Mouse (Mus musculus) left cerebral cortex, postnatal 36 days (tissue): ENCODE measurements around the gene Plp2. TPM values are rescaled to one million over a fixed set of nuclear protein-coding genes. Genes with fewer than 3 reads are reported as not detected.

ENCODE experiments used
- total RNA-seq, 2 experiments: library from RNA; stranded (reverse); gene quantifications; 2 replicates each; pipeline ENCODE4 v1.2.3; 2021

Plp2 gene
- total RNA-seq, 2 experiments from 2014 or later = 8.4 to 9.1 TPM

Other genes with a start within 250 kb of the Plp2 start
- gene Foxp3, start 97.7 kb downstream of the Plp2 start, total RNA-seq = not detected
- gene Ppp1r3f, start 97.1 kb downstream of the Plp2 start, total RNA-seq = 10 to 100 TPM; 19.1 to 24.9 TPM
- gene Ccdc22, start 65.9 kb downstream of the Plp2 start, total RNA-seq = 10 to 100 TPM; 31.6 to 32.1 TPM
- under 1 TPM; 0.11 to 0.32 TPM for gene Cacna1f, start 64.3 kb downstream of the Plp2 start, total RNA-seq
- 1,000 to 10,000 TPM; 1,776 to 2,090 TPM for gene Syp, start 32.9 kb downstream of the Plp2 start, total RNA-seq
- gene Prickle3, start 14.1 kb downstream of the Plp2 start, total RNA-seq = 1 to 10 TPM; 1.4 to 3.0 TPM
- under 1 TPM; 0.17 to 0.41 TPM for gene Magix, start 9.9 kb upstream of the Plp2 start, total RNA-seq
- gene Gpkow, start 25.7 kb upstream of the Plp2 start, total RNA-seq = 10 to 100 TPM; 34.8 to 35.7 TPM
- gene Wdr45, start 42.9 kb upstream of the Plp2 start, total RNA-seq = 10 to 100 TPM; 64.0 to 64.3 TPM
- not detected for gene Gm45208, start 50.9 kb upstream of the Plp2 start, total RNA-seq
- 100 to 1,000 TPM in 1 of 2 experiments, 10 to 100 TPM in 1; 91.1 to 103 TPM for gene Praf2, start 57.0 kb upstream of the Plp2 start, total RNA-seq
- 10 to 100 TPM; 22.8 to 24.8 TPM for gene Ccdc120, start 79.5 kb upstream of the Plp2 start, total RNA-seq
- gene Tfe3, start 91.2 kb upstream of the Plp2 start, total RNA-seq = 10 to 100 TPM; 32.5 to 33.8 TPM
- 100 to 1,000 TPM in 1 of 2 experiments, 10 to 100 TPM in 1; 90.3 to 118 TPM for gene Gripap1, start 118.4 kb upstream of the Plp2 start, total RNA-seq
- 1 to 10 TPM; 8.2 to 9.3 TPM for gene Kcnd1, start 150.9 kb upstream of the Plp2 start, total RNA-seq
- 10 to 100 TPM; 79.5 to 82.3 TPM for gene Otud5, start 170.0 kb upstream of the Plp2 start, total RNA-seq
- 10 to 100 TPM; 50.7 to 52.1 TPM for gene Pim2, start 206.9 kb upstream of the Plp2 start, total RNA-seq
- 10 to 100 TPM; 41.3 to 44.5 TPM for gene Slc35a2, start 212.6 kb upstream of the Plp2 start, total RNA-seq
- 10 to 100 TPM; 76.0 to 89.2 TPM for gene Pqbp1, start 227.9 kb upstream of the Plp2 start, total RNA-seq
- 10 to 100 TPM; 24.5 to 24.8 TPM for gene Timm17b, start 228.0 kb upstream of the Plp2 start, total RNA-seq
- not detected for gene Gm10491, start 236.4 kb upstream of the Plp2 start, total RNA-seq
- not detected for gene Gm10490, start 238.2 kb upstream of the Plp2 start, total RNA-seq
- 100 to 1,000 TPM; 432 to 536 TPM for gene Pcsk1n, start 248.4 kb upstream of the Plp2 start, total RNA-seq